Mouse (Mus musculus) mouse embryonic stem cell (cell line): ENCODE data around the gene R3hdml.
"Not testable (repeated sequence)": the region's sequence is repeated elsewhere in the genome, so short reads cannot be mapped to it uniquely, and the experiment has no call there.

Experiments
- in situ Hi-C, 2 experiments: fragments of 300-500 bp; cut with MboI; formaldehyde crosslinking; loops; 1 replicate in 1 of 2; 3 replicates in 1 of 2; pipeline ENCODE4 v1.14.3; 2019 to 2020; ENCODE audit warnings: low sequenced_read_pairs in 2 of 2, low pct_unique_long_range_greater_than_20kb in 1 of 2, mixed read lengths in 1 of 2; ENCODE audit not compliant: unreplicated experiment in 1 of 2

The R3hdml gene

DNA sequence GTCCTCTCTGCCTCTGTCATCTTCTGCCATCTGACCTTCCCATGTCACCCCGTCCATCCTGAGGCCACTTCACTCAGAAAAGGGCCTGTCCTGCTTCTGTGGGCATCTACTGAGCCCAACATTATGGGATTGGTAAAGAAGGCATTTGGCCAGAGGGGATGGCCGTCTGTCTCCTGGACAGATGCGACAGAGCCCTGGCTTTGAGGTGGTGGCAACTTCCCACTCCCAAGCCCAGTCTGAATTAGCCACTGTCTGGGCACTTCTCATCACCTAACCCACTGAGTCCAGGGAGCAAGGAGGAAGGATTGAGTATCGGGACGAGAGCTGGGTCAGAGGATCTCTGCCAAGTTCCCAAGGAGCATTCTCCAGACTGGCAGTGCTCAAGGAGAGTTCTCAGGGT is at the start of gene R3hdml:
TSS of gene R3hdml (plus strand) at position 301 of the 400 bp plus-strand sequence.
- in situ Hi-C loops, result no loop called here

DNA sequence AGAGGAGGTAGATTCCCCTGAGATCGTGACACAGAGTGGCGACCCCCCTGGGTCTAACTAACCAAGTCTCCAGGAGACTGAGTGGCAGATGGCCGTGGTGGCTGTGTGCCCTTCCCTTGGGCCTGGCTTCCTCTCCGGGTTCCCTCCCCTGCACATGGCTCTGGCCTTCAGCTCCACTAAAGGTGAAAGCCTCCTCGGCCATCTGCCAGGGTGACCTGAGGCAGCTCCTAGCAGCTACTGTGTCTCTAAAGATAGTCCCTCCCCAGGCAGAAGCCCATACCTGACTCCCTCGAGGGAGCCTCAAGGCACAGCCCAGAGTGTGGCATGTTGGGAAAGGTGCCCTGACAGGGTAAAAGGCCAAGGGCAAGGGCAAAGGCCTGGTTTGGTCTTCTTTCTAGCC is 48.6 kb upstream of the R3hdml start:
- in situ Hi-C loops, result no loop called here

DNA sequence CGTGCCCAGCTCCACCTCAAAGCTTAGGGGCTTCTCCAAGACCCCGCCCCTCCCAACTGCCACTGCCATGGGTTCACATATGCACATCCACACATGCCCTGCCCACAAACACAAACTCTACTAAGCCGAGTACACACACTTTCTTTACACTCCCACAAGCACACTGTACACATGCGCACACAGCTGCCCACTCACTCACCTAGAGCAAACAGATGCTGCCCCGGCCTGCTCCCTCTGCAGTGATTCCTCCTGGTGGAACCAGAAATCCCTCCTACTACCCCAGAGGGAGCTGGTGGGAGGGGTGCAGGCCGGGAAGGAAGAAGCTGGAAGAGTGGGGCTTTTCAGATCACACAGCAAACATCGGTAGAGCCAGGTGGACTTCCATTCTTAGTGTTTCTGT is 48.1 kb upstream of the R3hdml start:
- in situ Hi-C loops, result no loop called here

DNA sequence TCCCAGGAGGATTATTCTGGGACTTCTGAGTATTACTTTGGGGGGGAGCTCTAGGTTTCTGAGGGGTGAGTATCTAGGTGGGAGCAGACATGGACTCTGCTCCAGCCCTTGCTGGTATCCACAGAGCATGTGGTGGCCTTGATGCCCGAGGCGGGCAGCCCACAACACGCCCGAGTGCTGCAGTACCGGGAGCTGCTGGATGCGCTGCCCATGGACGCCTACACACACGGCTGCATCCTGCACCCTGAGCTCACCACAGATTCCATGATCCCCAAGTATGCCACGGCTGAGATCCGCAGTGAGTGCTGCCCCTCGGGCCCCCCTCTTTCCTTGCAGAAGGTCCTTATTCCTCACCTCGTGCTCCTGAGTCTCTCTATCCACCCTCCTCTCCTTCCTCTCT is 44.7 kb upstream of the R3hdml start:
- in situ Hi-C loops, result no loop called here

DNA sequence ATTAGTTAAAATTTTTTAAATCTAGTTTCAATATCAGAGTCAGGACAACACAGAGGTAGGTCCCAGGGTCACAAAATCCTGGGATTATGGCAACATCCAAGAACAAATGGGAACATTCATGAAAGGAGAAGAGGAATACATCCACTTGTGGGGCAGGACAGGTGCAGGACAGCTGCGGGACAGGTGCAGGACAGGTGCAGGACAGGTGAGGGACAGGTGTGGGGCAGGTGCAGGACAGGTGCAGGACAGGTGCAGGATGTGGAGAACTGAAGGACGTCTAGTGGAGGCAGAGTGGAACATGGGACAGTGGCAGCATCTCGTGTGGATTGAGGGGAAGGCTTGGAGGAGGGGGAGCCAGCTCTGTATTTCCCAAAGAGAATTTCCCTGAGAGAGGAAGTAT is 42.8 kb upstream of the R3hdml start:
- in situ Hi-C loops, result no loop called here

DNA sequence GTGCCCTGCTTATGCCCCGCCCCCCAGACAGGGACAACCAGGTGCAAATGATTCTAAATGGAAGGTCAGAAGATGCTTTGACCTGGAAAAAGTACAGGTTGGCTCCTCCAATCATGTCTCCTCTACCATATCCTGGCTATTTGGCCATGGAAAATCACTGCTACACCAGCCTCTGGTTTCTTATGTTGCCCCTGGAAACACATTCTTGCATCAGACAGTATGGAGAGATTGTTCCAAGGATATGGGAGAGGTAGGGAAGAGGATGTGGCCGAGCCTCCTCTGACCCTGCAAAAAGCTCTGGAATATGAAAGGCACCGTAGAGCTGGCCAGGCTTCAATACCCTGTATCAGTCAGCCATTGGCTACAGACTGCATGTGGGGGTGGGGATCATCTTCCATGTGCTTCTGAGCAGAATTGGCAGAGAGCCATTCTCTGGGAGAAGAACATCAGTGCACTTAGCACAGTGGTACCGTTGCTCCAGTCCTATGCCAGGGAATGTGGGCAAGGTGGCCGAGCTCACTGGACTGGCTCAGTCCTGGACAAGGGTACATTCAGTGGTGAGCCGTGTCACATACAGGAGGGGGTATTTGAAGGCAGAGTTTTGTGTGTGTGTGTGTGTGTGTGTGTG is 41.3 kb upstream of the R3hdml start:
- in situ Hi-C loops, result no loop called here

DNA sequence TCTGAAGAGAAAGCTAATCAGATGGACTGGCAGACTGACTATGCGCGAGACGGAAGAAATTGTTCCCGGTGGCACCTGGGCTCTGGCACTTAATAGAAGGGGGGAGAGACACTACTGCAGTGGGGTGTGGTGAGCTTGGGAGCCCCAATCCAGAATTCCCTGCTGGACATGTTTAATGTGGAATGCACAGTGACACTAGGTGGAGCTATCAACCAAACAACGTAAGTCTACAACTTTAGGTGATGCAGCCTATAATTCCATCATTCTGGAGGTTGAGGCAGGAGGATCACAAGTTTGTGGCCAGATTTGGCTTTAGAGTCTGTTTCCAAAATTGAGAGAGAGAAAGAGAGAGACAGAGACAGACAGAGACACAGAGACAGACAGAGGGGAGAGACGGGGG is 39.4 kb upstream of the R3hdml start:
- in situ Hi-C loops, result no loop called here

DNA sequence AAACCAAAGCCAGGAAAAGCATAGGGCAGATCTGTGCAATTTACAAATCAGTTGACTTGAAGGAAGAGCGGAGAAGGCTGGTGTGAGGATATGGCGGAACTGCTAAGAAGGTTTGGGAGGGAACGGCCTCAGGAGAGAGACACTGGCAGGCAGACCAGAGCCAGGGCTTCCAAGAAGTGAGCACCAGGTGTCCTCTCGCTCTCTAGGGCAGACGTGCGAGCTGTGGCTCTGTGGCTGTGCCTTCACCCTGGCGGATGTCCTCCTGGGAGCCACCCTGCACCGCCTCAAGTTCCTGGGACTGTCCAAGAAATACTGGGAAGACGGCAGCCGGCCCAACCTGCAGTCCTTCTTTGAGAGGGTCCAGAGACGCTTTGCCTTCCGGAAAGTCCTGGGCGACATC is 38.7 kb upstream of the R3hdml start:
- in situ Hi-C loops, result no loop called here

DNA sequence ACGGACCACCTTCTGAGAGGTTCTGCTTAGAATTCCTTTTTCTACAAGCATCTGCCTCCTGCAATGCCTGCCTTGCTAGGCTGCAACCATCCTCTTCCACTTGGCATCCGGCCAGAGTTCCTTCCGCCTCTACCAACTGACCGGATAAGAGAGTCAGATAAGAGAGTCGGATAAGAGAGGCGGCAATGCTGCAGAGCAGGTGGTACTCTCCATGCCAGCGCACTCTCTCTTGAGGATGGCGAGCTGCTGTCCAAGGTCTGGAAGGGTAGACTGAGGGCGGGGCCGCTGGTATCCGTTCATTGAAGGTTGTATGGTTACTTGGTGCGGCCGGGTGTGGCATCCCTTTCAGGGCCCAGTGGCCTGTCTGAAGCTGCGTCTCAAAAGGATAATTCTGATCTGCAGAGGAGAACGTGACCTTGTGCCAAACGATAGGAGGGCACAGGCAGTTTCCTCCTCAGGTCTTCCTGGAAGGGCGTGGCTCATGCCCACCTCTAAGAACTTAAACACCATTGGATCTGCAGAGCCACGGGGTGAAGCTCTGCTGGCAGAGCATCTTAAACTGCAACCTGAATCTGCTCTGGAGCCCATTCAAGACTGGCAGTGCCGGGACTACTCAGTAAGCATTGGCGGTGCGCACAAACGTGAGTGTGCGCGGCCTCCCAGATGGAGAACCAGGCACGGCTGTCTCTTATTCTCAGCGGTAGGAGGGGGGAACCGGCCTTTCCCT is 33.4 kb upstream of the R3hdml start:
- in situ Hi-C loops, result no loop called here

DNA sequence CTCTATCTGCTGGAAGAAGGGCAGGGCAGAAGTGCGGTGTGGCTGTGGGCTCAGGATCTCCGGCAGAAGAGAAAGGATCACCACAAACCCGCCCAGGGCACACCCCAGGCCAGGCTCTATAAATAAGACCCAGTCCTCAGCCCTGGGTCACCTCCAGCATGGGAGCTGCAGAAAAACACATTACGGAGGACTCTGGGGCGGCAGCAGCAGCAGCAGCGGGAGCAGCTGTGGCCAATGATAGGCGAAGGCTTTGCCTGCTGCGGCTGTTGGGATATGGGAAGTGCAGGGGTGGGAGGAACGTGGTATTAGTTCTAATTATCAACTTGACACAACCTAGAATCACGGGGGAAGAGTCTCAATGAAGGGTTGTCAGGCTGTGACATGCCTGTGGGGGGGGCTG is 32.7 kb upstream of the R3hdml start:
- in situ Hi-C loops, result no loop called here

DNA sequence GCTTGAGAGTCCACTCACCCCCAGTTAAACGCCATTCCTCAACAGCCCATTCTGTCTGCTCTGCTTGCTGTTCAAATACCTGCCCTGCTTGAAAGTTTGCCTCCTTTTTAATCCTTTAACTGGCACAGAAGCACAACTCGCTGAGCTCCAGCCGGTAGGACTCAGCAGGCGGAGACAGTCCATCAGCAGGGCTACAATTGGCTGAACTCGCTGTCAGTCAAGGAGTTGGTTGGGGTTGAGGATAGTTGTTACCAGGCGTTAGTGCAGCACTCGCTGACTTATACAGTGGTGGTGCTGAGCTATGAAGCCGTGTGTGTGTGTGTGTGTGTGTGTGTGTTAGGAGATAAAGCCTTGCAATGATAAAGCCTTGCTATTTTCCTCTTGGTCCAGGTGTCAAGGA is 31.5 kb upstream of the R3hdml start:
- in situ Hi-C loops, result no loop called here

DNA sequence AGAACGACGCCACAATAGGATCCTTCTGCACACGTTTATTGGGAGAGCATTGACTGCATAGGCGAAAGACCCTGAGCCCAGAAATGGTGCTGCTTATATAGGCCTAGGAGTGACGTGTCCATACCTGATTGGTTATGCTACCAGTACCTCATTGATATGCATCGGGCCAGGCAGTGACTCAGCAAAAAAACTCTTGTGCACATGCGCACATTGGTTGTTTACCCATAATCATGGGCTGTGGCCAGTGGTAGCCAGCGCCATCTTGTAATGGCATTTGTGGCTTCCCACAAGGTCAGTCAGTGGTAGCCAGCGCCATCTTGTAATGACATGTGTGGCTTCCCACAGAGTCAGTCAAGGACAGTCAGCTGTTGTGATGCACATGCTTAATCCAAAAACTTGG is 30.8 kb upstream of the R3hdml start:
- in situ Hi-C loops, result not testable (repeated sequence)

DNA sequence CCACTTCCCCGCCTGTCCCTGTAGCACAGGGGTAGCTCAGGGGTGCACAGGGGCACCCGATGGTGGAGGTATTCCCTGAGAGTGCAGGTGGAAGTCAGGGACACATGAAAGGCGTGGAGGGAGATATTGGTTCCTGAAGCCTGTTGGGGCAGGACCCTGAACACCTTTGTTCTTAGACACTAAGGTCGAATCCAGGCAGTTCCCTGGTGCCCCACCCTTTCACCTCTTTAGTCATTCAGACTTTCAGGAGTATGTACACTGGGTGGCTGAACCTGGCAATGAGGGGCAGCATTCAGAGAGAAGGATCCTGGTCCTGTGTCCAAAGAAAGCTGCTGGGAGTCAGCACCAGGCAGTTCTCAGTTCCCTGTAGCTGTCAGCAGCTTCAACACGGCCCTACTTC is 29.7 kb upstream of the R3hdml start:
- in situ Hi-C loops, result no loop called here

DNA sequence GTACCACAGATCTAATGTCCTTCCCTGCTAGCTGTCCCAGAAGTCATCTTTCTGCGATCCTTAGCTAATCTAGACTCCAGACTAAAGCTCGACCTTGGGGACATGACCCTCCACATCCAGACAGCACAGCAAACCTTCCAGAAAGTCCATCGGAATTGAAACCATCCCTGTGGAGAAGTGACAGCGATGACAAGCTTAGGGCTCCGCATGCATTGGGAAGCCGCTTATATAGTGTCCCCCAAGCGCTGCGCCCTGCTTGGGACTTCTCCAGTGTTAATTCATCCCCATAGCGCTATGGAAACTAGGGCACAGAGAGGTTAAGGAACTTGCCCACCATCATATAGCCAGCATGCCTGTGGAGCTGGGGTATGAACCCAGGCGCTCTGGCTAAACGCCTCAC is 29.3 kb upstream of the R3hdml start:
- in situ Hi-C loops, result no loop called here

DNA sequence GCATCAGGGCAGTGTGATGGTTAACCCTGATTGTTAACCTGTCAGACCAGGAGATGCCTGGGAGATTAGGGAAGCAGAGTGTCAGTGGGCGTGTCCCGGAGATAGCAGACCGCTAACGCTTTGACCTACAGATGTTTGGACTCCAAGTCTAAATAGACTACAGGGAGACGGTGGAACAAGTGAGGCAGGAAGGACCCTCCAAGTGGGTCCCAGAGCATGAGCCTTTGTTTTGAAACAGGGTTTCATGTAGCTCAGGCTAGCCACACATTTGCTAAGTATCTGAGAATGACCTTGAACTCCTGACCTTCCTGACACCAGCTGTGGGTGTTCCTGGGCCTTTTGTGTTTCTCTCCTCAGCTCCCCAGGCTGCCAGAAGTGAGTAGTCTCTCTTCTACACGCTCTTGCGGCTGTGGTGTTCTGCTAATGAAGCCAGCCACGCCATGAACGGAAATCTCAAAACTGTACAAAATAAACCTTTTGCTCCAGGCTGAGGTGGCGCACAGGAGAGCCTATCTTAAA is 28.8 kb upstream of the R3hdml start:
- in situ Hi-C loops, result no loop called here

DNA sequence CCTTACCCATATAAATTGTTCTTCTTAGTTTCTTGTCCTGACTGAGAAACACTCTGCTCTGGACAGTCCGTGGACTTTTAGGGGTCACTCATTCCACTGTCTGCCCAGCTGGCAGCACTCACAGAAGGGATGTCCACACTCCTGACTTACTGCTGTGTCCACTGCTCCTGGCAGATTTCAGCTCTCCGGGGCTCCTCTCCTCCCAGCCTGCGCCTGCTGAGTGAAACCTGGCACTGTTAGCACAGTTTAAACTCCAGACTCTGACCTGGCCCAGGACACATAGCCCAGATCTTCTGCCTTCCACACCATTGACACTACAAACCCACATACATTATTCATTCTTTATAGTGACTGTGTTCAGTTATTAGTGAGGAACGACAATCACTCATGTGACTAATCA is 28.1 kb upstream of the R3hdml start:
- in situ Hi-C loops, result no loop called here

DNA sequence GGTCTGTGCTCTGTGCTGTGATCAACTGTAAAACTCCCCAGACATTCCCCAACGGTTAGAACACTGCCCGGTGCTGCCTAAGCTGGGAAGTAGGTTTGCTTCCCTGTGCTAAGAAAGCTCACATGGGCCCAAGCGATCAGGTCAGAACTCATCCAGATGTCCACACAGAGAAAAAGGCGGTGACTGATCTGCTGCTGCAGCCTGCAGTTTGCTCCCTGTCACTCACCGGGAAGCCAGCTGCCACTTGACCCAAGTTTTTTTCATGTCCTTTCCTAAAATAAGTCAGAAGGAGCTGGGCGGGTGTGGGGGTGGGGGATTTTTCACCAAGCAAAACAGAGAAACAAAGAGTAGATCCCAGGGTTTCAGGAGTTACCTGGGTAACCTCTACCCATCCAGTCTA is 27.6 kb upstream of the R3hdml start:
- in situ Hi-C loops, result no loop called here

DNA sequence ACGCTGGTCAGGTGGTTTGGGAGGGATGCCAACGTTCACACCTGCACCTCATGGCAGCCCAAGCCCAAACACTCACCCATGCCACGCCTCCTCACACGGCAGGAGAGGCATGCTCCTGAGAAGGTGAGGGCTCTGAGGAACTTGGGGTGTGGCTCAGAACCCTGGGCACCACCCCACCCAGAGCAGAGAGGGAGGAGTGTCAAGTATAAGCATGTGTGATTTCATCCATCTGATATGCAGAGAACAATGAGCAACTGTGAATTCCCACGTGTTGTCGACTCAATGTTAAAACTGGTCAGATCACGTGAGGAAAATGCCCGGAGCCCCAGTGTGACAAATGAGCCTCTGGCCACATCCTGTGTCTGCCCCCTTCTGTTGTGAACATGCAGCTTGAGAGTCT is 25.3 kb upstream of the R3hdml start:
- in situ Hi-C loops, result no loop called here

DNA sequence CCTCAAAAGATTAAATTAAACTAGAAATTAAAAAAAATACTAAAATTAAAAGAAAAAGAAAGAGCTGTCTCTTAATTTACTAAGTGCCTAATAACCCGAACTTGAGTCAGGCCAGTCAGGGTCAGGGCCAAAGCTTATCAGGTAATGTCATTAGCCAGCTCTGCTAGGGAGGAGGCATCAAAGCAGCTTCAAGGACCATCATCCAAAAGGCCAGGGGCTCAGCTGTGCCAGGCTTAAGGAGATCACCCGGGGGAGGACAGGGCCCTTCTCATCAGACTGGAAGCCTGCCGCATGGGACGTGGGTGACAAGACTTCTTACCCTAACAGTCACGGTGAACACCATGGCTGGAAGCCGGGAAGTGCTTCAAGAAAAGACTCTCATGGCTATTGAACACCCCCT is 24.5 kb upstream of the R3hdml start:
- in situ Hi-C loops, result no loop called here

DNA sequence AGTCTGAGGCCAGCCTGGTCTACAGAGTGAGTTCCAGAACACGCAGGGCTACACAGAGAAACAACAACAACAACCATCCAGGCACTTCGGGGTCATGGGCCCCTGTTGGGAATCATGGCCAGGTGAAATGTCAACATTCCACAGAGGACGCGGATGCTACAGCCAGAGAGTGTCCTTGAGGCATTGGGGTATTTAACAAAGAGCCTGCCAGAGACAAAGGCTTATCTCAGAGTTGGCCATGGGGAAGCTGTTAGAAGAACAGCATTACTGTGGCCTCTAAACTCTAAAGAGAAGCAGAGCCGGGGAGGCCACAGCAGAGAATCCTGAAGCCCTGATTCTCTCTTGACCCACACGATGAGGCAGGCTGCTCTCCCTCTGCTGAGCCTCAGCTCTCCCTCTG is 23.3 kb upstream of the R3hdml start:
- in situ Hi-C loops, result no loop called here
